Mouse (Mus musculus): ENCODE measurements at regions not wholly inside any gene's neighbourhood (a gene's known extent, or its start where the extent isn't known, plus 50 kb on each side); places are given as distances from the start of the nearest gene placed in this dataset.

DNA sequence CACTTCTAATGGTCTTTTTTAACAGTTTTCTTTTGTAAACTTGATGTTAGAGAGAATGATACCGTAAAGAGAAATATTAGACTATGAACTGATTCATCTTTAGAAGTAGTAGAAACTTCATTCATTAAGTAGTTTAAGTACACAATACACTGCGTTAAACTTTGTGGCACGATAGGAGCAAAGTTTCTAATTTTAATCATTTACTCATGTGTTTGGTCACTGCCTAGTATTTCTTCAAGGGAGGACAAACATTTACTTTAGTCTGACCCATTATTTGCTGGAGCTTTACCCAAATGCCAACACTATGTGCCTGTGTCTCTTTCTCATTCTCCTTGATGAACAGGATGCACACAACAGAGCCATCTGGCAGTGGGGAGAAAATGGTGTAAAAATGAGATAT is 200.6 kb downstream of the Chm start:
- Histone ChIP-seq H3K9me3 (ENCODE audit: control insufficient read depth, low read length) (no peaks in the 10 kb centered on the region), H3K9ac (replicated peaks; ENCODE audit: low read length) (no peak overlapping the region)
- DNase-seq, result no peak

DNA sequence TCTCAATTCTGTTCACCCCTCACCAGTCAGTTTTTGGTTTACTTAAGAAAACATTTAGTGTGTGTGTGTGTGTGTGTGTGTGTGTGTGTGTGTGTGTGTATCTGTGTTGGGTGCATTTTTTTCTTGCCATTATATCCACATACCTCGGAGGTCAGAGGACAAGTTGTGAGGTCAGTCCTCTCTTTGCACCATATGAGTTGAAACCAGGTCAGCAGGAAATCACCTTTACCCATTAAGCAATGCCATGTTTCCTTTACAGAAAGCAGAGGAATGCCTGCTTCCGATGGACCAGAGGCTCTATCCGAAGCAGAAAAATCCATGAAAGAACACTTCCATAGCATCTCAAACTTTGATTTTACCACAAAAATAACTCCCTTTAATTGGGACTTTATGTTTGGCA is 201.2 kb downstream of the Chm start:
- WGBS, result 93% methylated on average over 3 of the region's 3 CpGs
- ATAC-seq (ENCODE audit: low FRiP score, low TSS enrichment), result no peak
- H3K4me3 ChIP-seq (replicated peaks; ENCODE audit: low read depth, low read length), result no peak overlapping the region

More for the DNA sequence above, 200.6 kb downstream of the Chm start:
- 87% methylated on average over 3 of the region's 3 CpGs for WGBS
- Histone ChIP-seq H3K27me3 (ENCODE audit: control insufficient read depth, insufficient read depth, low read length) (no peaks in the 10 kb centered on the region), H3K4me3 (replicated peaks; ENCODE audit: low read depth, low read length) (no peak overlapping the region), H3K27ac (replicated peaks; ENCODE audit: low read depth, low read length) (no peak overlapping the region), H3K36me3 (ENCODE audit: control insufficient read depth, insufficient read depth, low read length) (no peaks in the 10 kb centered on the region), H3K4me2 (ENCODE audit: low read length) (no peak overlapping the region), H3K4me1 (ENCODE audit: control insufficient read depth, insufficient read depth, low read length) (no peaks in the 10 kb centered on the region)
- ATAC-seq (ENCODE audit: low FRiP score, low TSS enrichment), result no peak

DNA sequence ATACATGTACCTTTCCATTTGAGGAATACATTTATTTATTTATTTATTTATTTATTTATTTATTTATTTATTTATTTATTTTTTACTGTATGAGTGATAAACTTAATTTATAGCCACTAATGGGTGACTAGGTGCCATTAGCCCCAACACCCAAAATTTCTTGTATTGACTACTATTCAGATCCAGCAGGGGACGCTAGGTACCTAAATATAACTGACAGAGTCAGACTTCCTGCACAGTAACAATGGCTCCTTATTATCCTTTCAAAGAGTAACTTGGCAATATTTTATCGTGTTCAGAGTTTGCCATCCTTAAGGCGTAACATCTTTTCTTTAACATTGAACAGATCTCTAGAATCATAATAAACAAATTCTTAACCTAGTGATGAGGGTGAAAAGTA is 206.7 kb downstream of the Chm start:
- no peaks in the 10 kb centered on the region for H3K4me1 ChIP-seq (ENCODE audit: control insufficient read depth, insufficient read depth, low read length)
- no peak overlapping the region for H3K4me3 ChIP-seq (replicated peaks; ENCODE audit: low read depth, low read length)
- no peak overlapping the region for H3K27ac ChIP-seq (replicated peaks; ENCODE audit: low read depth, low read length)
- ATAC-seq (ENCODE audit: low FRiP score, low TSS enrichment), result no peak
- WGBS, result 56% methylated on average over 3 of the region's 3 CpGs
- no peaks in the 10 kb centered on the region for H3K9me3 ChIP-seq (ENCODE audit: control insufficient read depth, low read length)
- H3K4me2 ChIP-seq (ENCODE audit: low read length), result no peak overlapping the region
- peak; percentile 63 for DNase-seq
- H3K9ac ChIP-seq (replicated peaks; ENCODE audit: low read length), result no peak overlapping the region
- no peaks in the 10 kb centered on the region for H3K36me3 ChIP-seq (ENCODE audit: control insufficient read depth, insufficient read depth, low read length)
- H3K27me3 ChIP-seq (ENCODE audit: control insufficient read depth, insufficient read depth, low read length), result no peaks in the 10 kb centered on the region

More for the DNA sequence above, 201.2 kb downstream of the Chm start:
- no peaks in the 10 kb centered on the region for H3K9me3 ChIP-seq (ENCODE audit: control insufficient read depth, low read length)
- no peaks in the 10 kb centered on the region for H3K36me3 ChIP-seq (ENCODE audit: control insufficient read depth, insufficient read depth, low read length)
- H3K9ac ChIP-seq (replicated peaks; ENCODE audit: low read length), result no peak overlapping the region
- no peak for DNase-seq
- H3K27ac ChIP-seq (replicated peaks; ENCODE audit: low read depth, low read length), result no peak overlapping the region
- no peak overlapping the region for H3K4me2 ChIP-seq (ENCODE audit: low read length)
- no peaks in the 10 kb centered on the region for H3K27me3 ChIP-seq (ENCODE audit: control insufficient read depth, insufficient read depth, low read length)
- no peaks in the 10 kb centered on the region for H3K4me1 ChIP-seq (ENCODE audit: control insufficient read depth, insufficient read depth, low read length)

- H3K9ac ChIP-seq (replicated peaks; ENCODE audit: low read length), result no peak overlapping the region
- H3K4me1 ChIP-seq (ENCODE audit: control insufficient read depth, insufficient read depth, low read length), result no peaks in the 10 kb centered on the region
- ATAC-seq (ENCODE audit: low FRiP score, low TSS enrichment), result no peak
- no peak overlapping the region for H3K4me2 ChIP-seq (ENCODE audit: low read length)
- no peak for DNase-seq
- WGBS, result 82% methylated on average over 3 of the region's 3 CpGs
- no peak overlapping the region for H3K27ac ChIP-seq (replicated peaks; ENCODE audit: low read depth, low read length)
- no peaks in the 10 kb centered on the region for H3K9me3 ChIP-seq (ENCODE audit: control insufficient read depth, low read length)
- no peaks in the 10 kb centered on the region for H3K36me3 ChIP-seq (ENCODE audit: control insufficient read depth, insufficient read depth, low read length)
- H3K4me3 ChIP-seq (replicated peaks; ENCODE audit: low read depth, low read length), result no peak overlapping the region
- no peaks in the 10 kb centered on the region for H3K27me3 ChIP-seq (ENCODE audit: control insufficient read depth, insufficient read depth, low read length)
Observed at GRCm38 (mm10) chrX:112964093-112964492, 221.2 kb downstream of the Chm start.

GRCm38 (mm10) chrX:112949792-112950191 is 235.5 kb downstream of the Chm start:
- DNase-seq (peak; percentile 74), ATAC-seq (ENCODE audit: low FRiP score, low TSS enrichment) (no peak)
- H3K4me2 ChIP-seq (ENCODE audit: low read length), result no peak overlapping the region
- no peaks in the 10 kb centered on the region for H3K9me3 ChIP-seq (ENCODE audit: control insufficient read depth, low read length)
- 60% methylated on average over 1 of the region's 1 CpGs for WGBS
- H3K27ac ChIP-seq (replicated peaks; ENCODE audit: low read depth, low read length), result no peak overlapping the region
- no peak overlapping the region for H3K9ac ChIP-seq (replicated peaks; ENCODE audit: low read length)
- H3K4me3 ChIP-seq (replicated peaks; ENCODE audit: low read depth, low read length), result no peak overlapping the region
- H3K4me1 ChIP-seq (ENCODE audit: control insufficient read depth, insufficient read depth, low read length), result no peaks in the 10 kb centered on the region
- H3K27me3 ChIP-seq (ENCODE audit: control insufficient read depth, insufficient read depth, low read length), result no peaks in the 10 kb centered on the region
- no peaks in the 10 kb centered on the region for H3K36me3 ChIP-seq (ENCODE audit: control insufficient read depth, insufficient read depth, low read length)

GRCm38 (mm10) chrX:112947521-112947920 is 237.8 kb downstream of the Chm start:
- Histone ChIP-seq H3K4me1 (ENCODE audit: control insufficient read depth, insufficient read depth, low read length) (no peaks in the 10 kb centered on the region), H3K4me2 (ENCODE audit: low read length) (no peak overlapping the region), H3K27ac (replicated peaks; ENCODE audit: low read depth, low read length) (no peak overlapping the region), H3K27me3 (ENCODE audit: control insufficient read depth, insufficient read depth, low read length) (no peaks in the 10 kb centered on the region), H3K4me3 (replicated peaks; ENCODE audit: low read depth, low read length) (no peak overlapping the region), H3K36me3 (ENCODE audit: control insufficient read depth, insufficient read depth, low read length) (no peaks in the 10 kb centered on the region), H3K9me3 (ENCODE audit: control insufficient read depth, low read length) (no peaks in the 10 kb centered on the region), H3K9ac (replicated peaks; ENCODE audit: low read length) (no peak overlapping the region)
- ATAC-seq (ENCODE audit: low FRiP score, low TSS enrichment) (no peak), DNase-seq (no peak)
- 88% methylated on average over 4 of the region's 4 CpGs for WGBS

GRCm38 (mm10) chrX:112925542-112926182 is 227.2 kb upstream of the Pof1b start:
- ATAC-seq (ENCODE audit: low FRiP score, low TSS enrichment) (peak; percentile 68; the same call in 1 of the 2 replicates), DNase-seq (peak; percentile 17)
- WGBS, result 39% methylated on average over 1 of the region's 1 CpGs

GRCm38 (mm10) chrX:112903631-112904410 is 205.4 kb upstream of the Pof1b start:
- no peaks in the 10 kb centered on the region for H3K4me1 ChIP-seq (ENCODE audit: control insufficient read depth, insufficient read depth, low read length)
- DNase-seq (peak; percentile 49), ATAC-seq (ENCODE audit: low FRiP score, low TSS enrichment) (no peak)
- 41% methylated on average over 11 of the region's 11 CpGs for WGBS
- no peaks in the 10 kb centered on the region for H3K36me3 ChIP-seq (ENCODE audit: control insufficient read depth, insufficient read depth, low read length)
- no peaks in the 10 kb centered on the region for H3K27me3 ChIP-seq (ENCODE audit: control insufficient read depth, insufficient read depth, low read length)
- H3K27ac ChIP-seq (replicated peaks; ENCODE audit: low read depth, low read length), result no peak overlapping the region
- H3K4me2 ChIP-seq (ENCODE audit: low read length), result no peak overlapping the region
- no peaks in the 10 kb centered on the region for H3K9me3 ChIP-seq (ENCODE audit: control insufficient read depth, low read length)
- H3K4me3 ChIP-seq (replicated peaks; ENCODE audit: low read depth, low read length), result no peak overlapping the region
- H3K9ac ChIP-seq (replicated peaks; ENCODE audit: low read length), result no peak overlapping the region

More at GRCm38 (mm10) chrX:112925542-112926182, 227.2 kb upstream of the Pof1b start:
- Histone ChIP-seq H3K27ac (replicated peaks; ENCODE audit: low read depth, low read length) (no peak overlapping the region), H3K4me2 (ENCODE audit: low read length) (no peak overlapping the region), H3K36me3 (ENCODE audit: control insufficient read depth, insufficient read depth, low read length) (no peaks in the 10 kb centered on the region), H3K9ac (replicated peaks; ENCODE audit: low read length) (no peak overlapping the region), H3K9me3 (ENCODE audit: control insufficient read depth, low read length) (no peaks in the 10 kb centered on the region), H3K27me3 (ENCODE audit: control insufficient read depth, insufficient read depth, low read length) (no peaks in the 10 kb centered on the region), H3K4me1 (ENCODE audit: control insufficient read depth, insufficient read depth, low read length) (no peaks in the 10 kb centered on the region), H3K4me3 (replicated peaks; ENCODE audit: low read depth, low read length) (no peak overlapping the region)

GRCm38 (mm10) chrX:112886539-112886938 is 188.1 kb upstream of the Pof1b start:
- Histone ChIP-seq H3K4me1 (ENCODE audit: control insufficient read depth, insufficient read depth, low read length) (no peaks in the 10 kb centered on the region), H3K9ac (replicated peaks; ENCODE audit: low read length) (no peak overlapping the region)

More at GRCm38 (mm10) chrX:112886539-112886938, 188.1 kb upstream of the Pof1b start:
- no peaks in the 10 kb centered on the region for H3K9me3 ChIP-seq (ENCODE audit: control insufficient read depth, low read length)
- no peaks in the 10 kb centered on the region for H3K36me3 ChIP-seq (ENCODE audit: control insufficient read depth, insufficient read depth, low read length)
- H3K4me2 ChIP-seq (ENCODE audit: low read length), result no peak overlapping the region
- H3K27me3 ChIP-seq (ENCODE audit: control insufficient read depth, insufficient read depth, low read length), result no peaks in the 10 kb centered on the region
- DNase-seq (no peak), ATAC-seq (ENCODE audit: low FRiP score, low TSS enrichment) (no peak)
- H3K27ac ChIP-seq (replicated peaks; ENCODE audit: low read depth, low read length), result no peak overlapping the region
- no peak overlapping the region for H3K4me3 ChIP-seq (replicated peaks; ENCODE audit: low read depth, low read length)
- WGBS, result 85% methylated on average over 2 of the region's 2 CpGs

Data from midbrain, embryonic 14.5 days (tissue).